Mouse (Mus musculus): ENCODE data around the gene Bcl2. TPM values are rescaled to one million over a fixed set of nuclear protein-coding genes. Genes with fewer than 3 reads are reported as not detected.
"Not testable (repeated sequence)": the region's sequence is repeated elsewhere in the genome, so short reads cannot be mapped to it uniquely, and the experiment has no call there.

Gene Bcl2
- total RNA-seq, 2 experiments from 2014 or later, result 29.1 to 32.6 TPM

DNA sequence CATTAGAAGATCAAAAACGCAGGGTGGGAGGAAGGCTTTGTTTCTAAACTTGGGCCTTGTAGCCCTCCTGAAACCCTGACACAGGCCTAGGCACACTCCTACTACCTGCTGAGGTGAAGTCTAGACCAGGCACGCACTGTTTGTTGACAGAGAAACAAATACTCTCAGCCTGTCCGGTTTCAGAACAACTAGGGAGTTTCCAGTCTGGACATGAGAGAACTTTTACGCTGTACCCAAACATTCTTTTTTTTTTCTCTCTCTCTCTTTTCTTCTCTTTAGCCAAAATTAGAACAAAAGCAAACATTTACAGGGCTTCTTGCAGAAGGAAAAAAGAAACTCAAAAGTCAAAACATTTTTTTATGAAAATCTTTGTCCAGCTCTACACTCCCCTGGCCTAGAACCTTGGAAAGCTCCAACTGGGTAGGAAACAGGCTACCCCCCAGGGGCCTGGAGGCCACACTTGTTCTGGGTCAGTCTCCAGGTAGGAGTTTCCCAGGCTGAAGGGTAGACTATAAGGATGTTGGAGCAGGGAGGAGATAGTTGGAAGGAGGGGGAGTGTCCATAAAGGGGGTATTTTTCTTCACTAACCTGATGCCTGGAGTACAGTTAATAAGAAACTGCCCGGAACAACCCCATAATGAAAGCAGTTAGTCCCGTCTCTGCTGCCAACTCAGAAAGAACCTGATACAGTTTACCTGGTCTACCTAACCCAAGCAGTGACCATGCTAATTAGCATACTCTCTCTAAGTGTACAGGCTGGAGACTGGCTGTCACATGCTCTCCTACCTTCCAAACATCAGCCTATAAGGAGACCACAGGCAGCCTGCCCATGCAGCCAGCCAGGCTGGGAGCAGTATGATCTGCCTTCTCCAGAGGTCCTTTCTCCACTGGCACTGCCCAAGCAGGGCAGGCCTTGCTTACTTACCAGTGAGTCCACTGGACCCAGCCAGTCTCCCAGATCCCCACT, 147.7 kb downstream of the Bcl2 start:
- ATAC-seq (replicated peaks; ENCODE audit: poor library complexity), result no peak

DNA sequence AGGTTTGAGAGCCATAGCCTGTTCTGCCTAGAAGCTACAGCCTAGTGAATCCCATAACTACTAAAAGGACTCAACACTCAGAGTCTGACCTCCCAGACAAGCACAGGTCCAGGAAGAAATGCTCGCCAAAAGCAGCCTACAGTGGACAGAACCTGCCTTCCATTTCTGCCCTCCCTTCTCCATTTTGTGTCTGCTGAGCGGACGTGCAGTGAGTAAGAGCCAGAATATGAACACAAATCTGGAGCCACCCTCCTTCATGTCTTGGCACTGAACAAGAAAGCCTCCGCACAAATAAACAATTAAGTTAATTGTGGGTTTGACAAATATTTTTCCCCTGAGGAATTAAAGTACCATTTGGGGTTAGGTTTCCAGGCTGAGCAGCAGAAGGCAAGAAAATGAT, 148.8 kb downstream of the Bcl2 start:
- no peak for ATAC-seq (replicated peaks; ENCODE audit: poor library complexity)

DNA sequence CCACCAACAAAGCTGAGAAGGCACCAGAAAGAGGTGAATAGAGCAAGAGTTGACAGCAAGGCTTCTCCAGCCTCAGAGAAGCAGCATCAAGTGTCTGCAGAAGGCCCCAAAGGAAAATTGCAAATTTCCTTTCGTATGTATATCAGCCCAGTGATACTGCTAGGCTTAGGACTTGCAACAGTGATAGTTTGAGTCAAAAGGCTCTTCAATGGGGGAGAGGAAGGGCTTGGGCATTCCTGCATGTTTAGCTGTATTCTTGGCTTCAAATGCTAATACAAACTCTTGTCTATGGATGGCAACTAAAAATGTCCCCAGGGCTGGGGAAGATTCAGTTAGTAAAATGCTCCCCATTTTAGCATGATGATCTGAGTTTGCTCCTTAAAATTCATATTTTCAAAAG, 149.6 kb downstream of the Bcl2 start:
- ATAC-seq (replicated peaks; ENCODE audit: poor library complexity), result no peak

DNA sequence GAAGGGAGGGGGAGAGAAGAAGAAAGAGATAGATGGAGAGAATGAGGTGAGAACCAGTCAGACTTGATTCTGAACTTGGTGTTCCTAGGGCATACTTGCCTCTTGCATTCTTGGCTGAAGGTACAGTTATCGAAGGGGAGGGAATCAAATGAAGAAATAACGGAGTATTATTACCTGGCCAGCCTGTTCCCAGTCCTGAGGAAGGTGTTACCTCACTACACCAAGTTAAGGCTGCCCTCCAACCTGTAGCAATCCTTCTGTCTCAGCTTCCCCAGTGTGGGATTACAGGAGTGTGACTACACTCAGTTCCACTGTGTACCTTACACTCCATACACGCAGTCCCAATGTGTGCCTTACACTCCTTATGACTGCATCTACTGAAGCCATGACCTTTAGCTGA, 151.3 kb downstream of the Bcl2 start:
- ATAC-seq (replicated peaks; ENCODE audit: poor library complexity), result 0 out of 2 replicates have a peak, but pooled peaks have one; percentile 20

DNA sequence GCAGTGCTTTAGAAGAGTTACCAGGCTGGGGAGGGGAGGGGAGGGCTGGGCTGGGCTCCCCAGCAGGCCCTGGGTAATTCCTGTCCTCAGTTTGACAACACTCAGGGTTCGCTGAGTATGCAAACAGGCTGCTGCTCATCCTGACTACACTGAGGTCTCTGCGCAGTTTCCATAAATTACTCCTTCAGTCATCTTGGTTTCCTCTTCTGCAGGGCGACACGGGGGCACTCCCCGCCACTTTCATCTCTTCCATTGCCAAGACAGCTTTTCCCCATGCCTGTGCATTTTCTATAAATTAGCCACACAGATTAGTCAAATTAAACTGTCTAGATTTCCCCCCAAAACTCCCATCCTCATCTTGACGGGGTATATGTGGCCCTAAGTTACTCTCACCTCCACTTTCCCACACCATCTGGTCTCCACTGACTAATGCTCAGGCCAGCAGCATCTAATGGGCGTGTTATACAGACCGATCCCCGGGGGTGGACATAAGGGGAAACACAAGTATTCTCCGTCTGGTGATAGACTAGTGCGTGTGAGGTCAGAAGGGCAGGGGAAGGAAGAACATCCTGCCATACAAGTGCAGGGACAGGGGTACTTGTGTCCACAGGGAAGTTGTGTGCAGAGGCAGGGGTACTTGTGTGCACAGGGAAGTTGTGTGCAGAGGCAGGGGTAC, 152.9 kb downstream of the Bcl2 start:
- ATAC-seq (replicated peaks; ENCODE audit: poor library complexity), result 0 out of 2 replicates have a peak, but pooled peaks have one; percentile 14

DNA sequence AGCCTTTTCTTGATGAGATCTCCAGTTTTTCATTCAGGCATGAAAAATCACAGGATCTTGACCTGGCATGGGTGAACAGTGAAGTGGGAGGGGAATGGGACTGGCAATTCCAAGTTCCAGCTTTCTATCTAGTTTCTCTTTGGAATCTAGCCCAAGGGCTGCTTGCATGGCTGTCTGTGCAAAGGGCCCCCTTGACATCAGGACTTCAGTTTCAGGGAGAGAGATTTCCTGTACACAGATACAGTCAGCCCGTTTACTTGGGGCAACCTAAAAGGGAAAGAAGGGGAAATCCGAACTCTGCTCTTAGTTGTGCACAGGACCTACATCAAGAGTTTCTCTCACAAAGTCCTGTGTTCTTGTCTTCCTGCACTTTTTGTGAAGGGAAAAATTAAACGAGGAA, 154.0 kb downstream of the Bcl2 start:
- no peak for ATAC-seq (replicated peaks; ENCODE audit: poor library complexity)

DNA sequence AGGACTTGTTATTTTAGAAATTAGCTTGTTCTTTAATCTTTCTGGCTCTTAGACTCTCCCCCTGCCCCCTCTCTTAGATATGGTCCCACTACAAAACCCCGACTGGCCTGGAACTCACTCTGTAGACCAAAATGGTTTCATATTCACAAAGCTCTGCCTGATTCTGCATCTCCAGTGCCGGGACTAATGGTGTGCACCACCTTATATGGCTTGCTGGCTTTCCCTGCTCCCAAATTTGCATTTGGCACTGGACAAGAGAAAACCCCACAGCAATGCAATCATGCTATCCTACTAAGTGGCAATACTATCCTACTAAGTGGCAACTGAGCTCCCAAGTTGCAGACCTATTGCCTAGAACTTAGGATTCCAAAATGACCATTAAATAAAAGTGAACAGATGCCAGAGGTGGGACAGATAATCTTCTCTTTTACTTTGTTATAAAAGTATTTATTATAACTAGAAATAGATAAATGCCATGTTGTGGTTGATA, 154.9 kb downstream of the Bcl2 start:
- ATAC-seq (replicated peaks; ENCODE audit: poor library complexity), result no peak

DNA sequence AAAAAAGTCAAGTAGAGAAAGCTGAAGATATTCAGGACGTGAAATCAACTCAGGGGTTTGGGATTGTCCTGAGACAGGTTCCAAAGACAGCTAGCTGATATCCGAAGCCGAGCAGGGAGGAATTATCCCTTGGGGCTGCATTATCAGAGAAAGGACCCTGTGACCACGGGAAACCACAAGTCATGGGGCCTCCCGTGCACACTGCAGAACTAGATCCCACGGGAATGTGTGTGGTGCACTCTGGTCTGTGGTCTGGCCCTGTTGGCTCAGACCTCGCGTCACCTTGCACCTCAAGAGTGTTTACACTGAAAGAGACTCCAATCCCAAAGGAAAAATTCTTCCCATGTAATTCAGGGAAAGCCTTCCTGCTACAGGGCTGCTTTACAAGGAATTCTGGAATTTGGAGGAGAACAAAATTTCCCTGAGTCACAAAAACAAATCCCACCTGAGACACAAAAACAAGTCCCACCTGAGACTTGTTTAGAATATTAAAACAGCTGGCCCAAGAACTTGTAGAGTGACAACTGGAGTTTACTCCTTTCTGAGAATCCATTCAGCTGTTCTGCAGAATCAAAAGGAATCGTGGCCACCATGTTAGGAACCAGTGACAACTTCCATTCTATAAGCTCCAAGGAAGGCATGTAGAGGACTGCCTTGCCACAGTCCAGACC, 158.4 kb downstream of the Bcl2 start:
- peak; percentile 33; the same call in 1 of the 2 replicates for ATAC-seq (replicated peaks; ENCODE audit: poor library complexity)

DNA sequence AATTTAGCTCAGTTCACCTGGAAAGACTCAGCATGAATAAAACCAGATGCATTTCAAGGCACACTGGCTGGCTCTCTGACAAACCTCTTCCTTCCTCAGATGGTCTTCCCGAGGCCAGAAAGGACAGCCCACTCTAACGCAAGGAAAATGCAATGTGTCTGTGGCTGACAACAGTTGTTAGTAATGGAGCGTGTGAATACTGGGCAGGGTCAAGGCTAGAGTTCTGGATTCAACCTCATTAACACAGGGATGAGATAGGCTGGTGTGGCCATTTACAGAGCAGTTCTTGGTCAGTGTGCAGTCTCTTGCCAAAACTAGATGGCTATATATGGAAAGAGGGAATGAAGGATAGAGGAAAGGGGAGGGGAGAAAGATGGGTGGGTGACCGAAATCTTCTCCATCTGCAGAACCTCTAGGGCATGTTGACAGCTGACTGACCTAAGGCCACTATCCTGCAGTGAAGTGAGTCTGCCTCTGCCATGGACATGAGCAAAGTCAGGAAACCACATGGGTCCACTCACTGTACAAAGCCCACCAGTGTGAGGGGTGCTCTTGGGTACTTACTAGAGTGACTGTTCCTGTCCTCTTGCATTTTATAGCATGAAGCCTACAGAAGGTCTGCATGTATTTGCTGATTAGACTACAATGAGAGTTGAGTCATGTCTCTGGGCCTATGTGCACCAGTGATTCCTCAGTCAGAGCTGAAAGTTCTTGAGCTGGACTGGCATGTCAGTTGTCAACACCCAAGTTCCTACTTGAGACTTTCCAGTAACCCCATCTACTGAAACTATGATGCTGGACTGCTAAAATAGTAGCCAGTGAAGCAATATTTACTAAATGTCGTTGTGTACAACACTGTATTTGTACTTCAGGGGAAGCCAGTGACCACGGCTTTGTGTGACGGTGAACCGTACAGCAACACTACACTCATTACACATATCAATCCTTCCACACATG, 159.9 kb downstream of the Bcl2 start:
- ATAC-seq (replicated peaks; ENCODE audit: poor library complexity), result peak; percentile 17; the same call in 1 of the 2 replicates

DNA sequence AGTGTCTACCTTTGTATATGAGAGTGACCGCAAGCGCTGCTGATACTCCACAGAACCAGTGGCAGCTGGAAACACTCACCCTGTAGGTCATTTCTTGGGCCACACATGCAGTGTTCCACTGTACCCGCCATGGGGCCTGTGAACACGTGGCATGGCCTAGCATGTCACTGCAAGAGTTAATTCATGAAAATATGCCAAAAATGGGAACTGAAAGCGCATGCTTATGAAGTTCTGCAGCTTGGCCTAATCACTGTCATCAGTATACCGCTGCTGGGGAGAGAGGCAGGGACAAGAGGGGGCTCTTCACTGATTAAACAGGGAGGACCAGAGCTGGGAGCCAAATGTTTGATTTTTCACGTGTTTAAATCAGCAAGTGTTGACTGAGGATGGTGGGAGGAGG, 161.2 kb downstream of the Bcl2 start:
- peak; percentile 52 for ATAC-seq (replicated peaks; ENCODE audit: poor library complexity)

DNA sequence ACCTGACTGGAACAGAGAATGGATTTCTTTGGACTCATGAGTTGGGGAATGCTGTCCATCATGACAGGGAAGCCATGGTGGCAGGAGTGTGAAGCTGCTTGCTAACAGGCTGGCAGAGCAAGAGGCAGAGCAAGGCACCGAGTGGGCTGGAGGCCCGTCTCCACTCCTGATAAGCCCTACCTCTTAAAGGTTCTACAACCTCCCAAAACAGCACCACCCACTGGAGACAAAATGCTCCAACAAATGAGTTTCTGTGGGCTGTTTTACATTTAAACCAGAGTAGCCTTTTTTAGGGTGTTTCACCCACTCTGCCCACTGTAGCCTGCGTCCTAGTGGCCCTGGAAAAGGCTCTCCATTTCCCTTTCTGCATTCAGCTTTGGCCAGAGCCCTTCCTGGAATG, 163.5 kb downstream of the Bcl2 start:
- peak; percentile 45 for ATAC-seq (replicated peaks; ENCODE audit: poor library complexity)

DNA sequence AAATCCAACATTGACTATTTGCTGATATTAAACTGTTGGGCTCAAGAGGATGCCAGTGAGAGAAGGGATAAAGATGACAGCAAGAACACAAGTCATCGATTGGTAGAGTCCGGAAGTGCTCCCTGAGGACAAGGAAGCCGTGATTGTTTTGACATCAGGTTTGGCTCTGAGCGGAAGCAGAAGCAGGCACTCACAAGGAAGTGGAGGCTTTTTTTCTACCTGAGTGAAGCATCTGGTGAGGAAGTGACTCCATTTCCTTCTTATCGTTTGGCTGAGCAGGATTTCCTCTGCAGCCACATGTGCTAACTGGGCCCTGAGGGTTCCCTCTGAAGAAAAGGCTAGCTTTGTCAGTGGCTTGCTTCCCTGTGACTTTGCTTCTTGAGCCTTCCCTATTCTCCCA, 165.0 kb downstream of the Bcl2 start:
- peak; percentile 62 for ATAC-seq (replicated peaks; ENCODE audit: poor library complexity)

DNA sequence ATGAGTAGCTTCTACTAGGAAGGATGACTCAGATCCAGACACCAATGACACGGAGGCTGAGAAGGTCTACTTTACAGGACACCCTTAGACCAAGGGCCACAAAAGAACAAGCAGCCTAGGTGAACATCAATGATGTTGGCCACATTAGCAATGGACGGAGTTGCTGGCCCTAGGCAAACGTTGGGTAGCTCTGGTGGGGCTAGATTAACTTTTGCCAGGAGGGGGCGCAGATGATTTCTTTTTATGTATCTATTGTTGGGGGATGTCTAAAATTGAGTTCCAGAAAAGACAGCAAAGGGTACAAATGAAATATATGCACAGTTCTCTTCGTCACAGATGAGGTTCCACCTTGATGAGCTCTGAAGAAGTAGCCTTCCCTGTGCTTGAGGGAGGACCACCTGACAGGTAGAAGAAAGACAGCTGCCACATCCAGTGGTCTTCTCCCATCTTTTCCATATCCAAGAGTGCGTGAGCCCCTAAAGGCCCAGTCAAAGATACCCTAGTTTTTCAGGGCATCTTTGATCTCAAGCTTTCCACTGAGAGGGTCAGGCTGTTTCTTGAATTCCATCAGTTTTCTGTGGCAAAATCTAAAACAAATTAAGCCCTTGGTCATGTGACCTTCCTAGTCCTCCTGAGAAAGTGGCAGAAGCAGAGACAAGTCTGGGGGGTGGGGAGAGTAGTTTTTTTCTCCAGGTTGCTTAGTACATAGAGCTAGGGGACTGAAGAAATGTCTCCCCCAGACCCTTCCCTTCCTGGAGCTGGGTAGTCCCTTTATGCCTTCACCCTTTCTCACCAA, 169.1 kb downstream of the Bcl2 start:
- ATAC-seq (replicated peaks; ENCODE audit: poor library complexity), result peak; percentile 47

DNA sequence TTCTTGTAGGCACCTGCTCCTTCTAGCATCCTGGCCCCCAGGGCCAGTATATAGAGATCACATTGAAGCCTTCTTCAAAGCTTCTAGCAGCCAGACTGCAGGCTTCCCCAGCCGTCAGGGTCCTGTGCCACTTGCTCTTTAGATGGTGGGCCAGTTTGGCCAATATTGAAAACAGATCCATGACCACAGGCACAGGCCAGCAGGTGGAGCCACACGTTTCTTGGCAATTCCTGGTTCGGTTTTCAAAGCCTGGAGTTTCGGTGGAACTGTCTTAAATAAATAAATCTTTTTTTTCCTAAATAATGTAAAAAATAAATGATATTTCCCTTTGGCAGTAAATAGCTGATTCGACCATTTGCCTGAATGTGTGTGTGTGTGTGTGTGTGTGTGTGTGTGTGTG, 171.3 kb downstream of the Bcl2 start:
- ATAC-seq (replicated peaks; ENCODE audit: poor library complexity), result no peak

DNA sequence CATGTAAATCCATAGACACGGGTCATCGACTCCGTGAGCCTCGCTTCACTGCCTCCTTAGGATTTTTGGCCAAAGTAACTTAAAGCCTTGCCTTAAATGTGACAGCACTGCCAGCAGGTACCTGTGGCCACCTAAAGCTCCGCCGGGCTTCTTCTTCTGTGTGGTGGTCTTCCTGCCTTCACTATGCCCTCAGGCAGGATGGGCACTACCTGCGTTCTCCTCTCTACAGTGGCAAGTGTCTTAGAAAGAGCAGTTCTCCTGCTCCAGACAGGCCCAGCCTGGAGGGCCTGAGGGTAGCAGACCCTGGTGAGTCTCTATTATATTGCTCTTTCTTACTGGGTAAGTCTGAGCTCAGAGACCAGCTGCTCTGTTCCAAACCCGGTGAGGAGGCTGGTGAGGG, 172.2 kb downstream of the Bcl2 start:
- no peak for ATAC-seq (replicated peaks; ENCODE audit: poor library complexity)

DNA sequence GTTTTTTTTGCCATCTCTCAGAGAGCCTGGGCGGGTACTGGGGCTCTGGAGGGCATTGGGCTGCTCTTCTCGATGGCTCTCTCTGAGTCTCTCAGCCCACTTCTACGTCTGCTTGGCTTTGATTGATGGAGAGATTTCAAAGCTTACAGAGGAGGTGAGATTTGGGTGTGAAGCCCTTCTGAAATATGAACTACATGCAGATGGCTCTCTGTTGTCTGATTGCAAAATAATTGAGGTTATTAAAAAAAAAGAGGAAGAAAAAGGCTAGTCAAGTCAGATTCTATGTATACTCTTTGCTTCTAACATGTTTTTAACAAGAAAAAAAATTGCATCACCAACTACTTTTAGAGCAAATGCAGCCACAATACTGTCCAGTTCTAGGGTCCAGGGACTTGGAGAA, 173.9 kb downstream of the Bcl2 start:
- ATAC-seq (replicated peaks; ENCODE audit: poor library complexity), result peak; percentile 73

DNA sequence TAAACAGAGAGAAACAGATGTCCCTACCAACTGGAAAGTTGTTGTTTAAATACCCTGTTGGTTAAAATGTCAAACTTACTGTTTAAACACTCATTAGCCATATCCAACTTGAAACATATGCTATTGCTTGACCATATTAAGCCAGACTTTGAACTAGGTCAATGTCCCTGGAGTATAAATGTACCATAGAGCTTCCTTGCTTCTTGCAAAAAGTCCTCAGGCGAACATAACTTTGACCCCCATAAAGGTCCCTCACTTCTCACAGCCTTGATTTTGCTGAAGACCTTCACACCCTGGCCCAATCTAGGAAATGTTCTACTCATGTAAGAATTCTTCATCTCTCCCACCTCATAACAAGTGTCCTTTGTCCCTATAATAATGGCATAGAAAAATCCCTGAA, 175.0 kb downstream of the Bcl2 start:
- ATAC-seq (replicated peaks; ENCODE audit: poor library complexity), result no peak

DNA sequence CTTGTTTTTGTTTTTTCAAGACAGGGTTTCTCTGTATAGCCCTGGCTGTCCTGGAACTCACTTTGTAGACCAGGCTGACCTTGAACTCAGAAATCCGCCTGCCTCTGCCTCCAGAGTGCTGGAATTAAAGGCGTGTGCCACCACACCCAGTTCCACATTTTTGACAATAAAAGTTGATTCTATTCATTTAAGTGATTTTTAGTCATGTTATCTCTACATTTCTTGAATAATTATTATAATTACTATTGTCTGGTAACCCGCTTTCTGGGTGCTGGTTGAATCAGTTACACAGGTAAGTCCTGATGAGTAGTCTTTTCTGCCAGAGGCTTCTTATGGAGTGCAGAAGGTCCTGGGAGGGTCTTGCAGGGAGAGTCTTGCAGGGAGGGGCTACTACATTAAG, 179.2 kb downstream of the Bcl2 start:
- ATAC-seq (replicated peaks; ENCODE audit: poor library complexity), result not testable (repeated sequence)

DNA sequence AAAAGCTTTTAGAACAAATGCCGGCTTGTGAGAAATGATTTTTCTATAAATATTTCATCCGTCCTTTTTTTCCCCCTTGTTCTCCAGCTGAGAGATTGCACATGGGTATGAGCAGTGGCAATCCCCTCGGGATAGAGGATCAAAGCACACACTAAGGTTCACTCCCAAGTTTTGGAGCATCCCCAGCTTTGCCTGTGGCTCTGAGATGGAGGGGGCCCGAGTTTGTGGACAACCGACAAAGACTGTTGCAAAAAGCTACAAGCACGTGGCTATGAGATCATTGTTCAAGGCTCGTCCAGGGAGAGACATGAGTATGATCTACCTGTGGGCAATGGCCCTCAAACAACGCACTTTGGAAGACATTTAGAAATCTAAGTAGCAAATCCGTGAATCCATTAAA, 184.5 kb downstream of the Bcl2 start:
- ATAC-seq (replicated peaks; ENCODE audit: poor library complexity), result no peak
